Mouse (Mus musculus) intestine, embryonic 14.5 days (tissue): ENCODE measurements around the gene Map1b. TPM values are rescaled to one million over a fixed set of nuclear protein-coding genes. Genes with fewer than 3 reads are reported as not detected.

ENCODE experiments used
- ATAC-seq: fragments of 200-750 bp; cut with Nextera tagmentation; replicated peaks from 2 replicates; pipeline ENCODE4 v1.8.0; 2017; ENCODE audit warnings: low read depth, moderate number of reproducible peaks, moderate TSS enrichment, moderate library complexity; ENCODE audit not compliant: low FRiP score, low TSS enrichment
- DNase-seq: peaks from one replicate; pipeline ENCODE4 v3.0.0-alpha.2; 2018; ENCODE audit warnings: low spot score
- H3K27ac ChIP-seq: fragments of 300-500 bp; sonication (generic); 2 replicates; pipeline ENCODE4 v1.5.1; 2014; ENCODE audit warnings: low read depth, mild to moderate bottlenecking, control low read depth
- H3K27me3 ChIP-seq: fragments of 300-500 bp; sonication (generic); replicated peaks from 2 replicates; pipeline ENCODE4 v1.6.1; 2014; ENCODE audit warnings: low read length, control low read depth; ENCODE audit not compliant: control insufficient read depth, insufficient read depth
- H3K36me3 ChIP-seq: fragments of 300-500 bp; sonication (generic); 2 replicates; pipeline ENCODE4 v1.6.1; 2014; ENCODE audit warnings: low read length, control low read depth; ENCODE audit not compliant: control insufficient read depth, insufficient read depth
- H3K4me1 ChIP-seq: fragments of 300-500 bp; sonication (generic); replicated peaks from 2 replicates; pipeline ENCODE4 v1.6.1; 2014; ENCODE audit warnings: low read length, control low read depth, mixed read lengths; ENCODE audit not compliant: control insufficient read depth, insufficient read depth
- H3K4me2 ChIP-seq: fragments of 300-500 bp; sonication (generic); 2 replicates; pipeline ENCODE4 v1.6.1; 2014; ENCODE audit warnings: low read length
- H3K4me3 ChIP-seq: fragments of 300-500 bp; sonication (generic); 2 replicates; pipeline ENCODE4 v1.5.1; 2014; ENCODE audit warnings: low read depth, low read length, control low read depth, mixed read lengths
- H3K9ac ChIP-seq: fragments of 300-500 bp; sonication (generic); 2 replicates; pipeline ENCODE4 v1.6.1; 2014; ENCODE audit warnings: mild to moderate bottlenecking, low read length
- H3K9me3 ChIP-seq: fragments of 300-500 bp; sonication (generic); 2 replicates; pipeline ENCODE4 v1.6.1; 2016; ENCODE audit warnings: low read length, control low read depth; ENCODE audit not compliant: control insufficient read depth
- WGBS: fragments of 180-500 bp; shearing (Covaris S2); extraction: QIAGEN DNeasy Blood & Tissue Kit; methylation state at CpG from one replicate; pipeline ENCODE4 v1.1.7; 2014; 5-methylcytosine and 5-hydroxymethylcytosine counted together
- polyA plus RNA-seq: library from polyadenylated mRNA; unstranded; fragments of >200 nt; fragmentation: Nextera tagmentation; extraction: Ambion mirVana; gene quantifications from 2 replicates; pipeline ENCODE4 v1.2.1, GENCODE M21; 2014

Map1b gene
- polyA plus RNA-seq, 1 experiment from 2014 or later: 167 TPM

DNA sequence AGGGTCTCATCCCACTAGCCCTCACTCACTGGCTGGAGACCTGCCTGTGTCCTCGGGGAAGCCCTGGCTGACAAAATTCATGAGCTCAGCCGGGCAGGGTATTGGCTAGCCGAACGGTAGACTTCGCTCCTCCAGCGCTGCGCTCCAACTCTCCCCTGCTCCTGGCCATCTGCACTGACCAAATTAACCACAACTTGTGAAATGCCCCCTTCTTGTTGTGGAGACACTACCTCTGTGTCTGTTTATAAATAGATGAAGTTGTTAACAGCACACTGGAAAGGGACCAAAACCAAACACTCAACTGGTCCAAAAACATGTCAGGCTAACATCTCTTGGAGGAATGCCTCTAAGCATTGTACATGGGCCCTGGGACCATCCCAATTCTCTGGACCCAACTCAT is 42.2 kb downstream of the Map1b start:
- no peak overlapping the region for H3K9ac ChIP-seq
- no peak for ATAC-seq
- no peak overlapping the region for H3K27ac ChIP-seq
- no peaks in the 10 kb centered on the region for H3K36me3 ChIP-seq
- H3K27me3 ChIP-seq: no peaks in the 10 kb centered on the region
- no peak overlapping the region for H3K4me3 ChIP-seq
- H3K4me2 ChIP-seq: no peak overlapping the region
- no peaks in the 10 kb centered on the region for H3K9me3 ChIP-seq
- DNase-seq: no peak
- WGBS: 94% methylated on average over 7 of the region's 7 CpGs
- peaks cover 14% of the 10 kb centered on the region for H3K4me1 ChIP-seq

DNA sequence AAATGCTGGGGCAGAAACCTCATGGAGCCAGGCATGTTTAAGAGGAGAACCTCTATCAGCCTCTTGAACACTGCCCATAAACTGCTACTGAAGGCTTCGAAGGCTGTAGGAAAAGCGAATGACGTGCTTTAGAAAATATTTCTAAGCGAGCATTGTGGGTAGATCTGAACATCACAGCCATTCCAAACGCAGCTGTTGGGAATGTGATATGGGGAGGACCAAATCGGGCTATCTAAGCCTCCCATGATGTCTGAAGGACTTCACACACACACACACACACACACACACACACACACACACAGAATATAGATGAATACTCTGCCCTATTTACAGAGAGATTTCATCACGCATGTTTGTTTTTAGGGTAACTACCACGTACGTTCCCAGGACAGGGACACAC is 44.3 kb downstream of the Map1b start:
- 86% methylated on average over 9 of the region's 9 CpGs for WGBS
- ATAC-seq (no peak), DNase-seq (no peak)
- H3K4me2 ChIP-seq: no peak overlapping the region
- no peaks in the 10 kb centered on the region for H3K9me3 ChIP-seq
- H3K4me1 ChIP-seq: peaks cover 14% of the 10 kb centered on the region
- H3K9ac ChIP-seq: no peak overlapping the region
- no peaks in the 10 kb centered on the region for H3K27me3 ChIP-seq
- H3K27ac ChIP-seq: no peak overlapping the region
- no peak overlapping the region for H3K4me3 ChIP-seq
- H3K36me3 ChIP-seq: no peaks in the 10 kb centered on the region

DNA sequence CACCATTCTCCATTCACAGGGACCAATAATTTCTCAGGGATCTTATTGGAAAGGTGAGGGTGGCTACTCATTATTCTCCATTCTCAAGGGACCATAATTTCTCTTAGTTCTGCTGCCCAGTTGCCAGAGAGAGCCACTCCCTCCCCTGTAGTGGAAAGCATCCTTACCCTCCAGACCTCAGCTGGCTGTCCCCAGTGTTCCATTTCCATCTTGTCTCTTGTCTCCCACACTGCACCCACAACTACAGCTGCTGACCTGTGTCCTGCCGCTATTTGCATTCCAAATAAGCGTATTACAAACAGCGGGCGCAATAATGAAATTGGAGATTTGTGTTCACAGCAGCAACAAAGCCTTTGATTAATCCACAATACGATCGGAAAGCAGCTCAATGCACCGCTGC is 46.3 kb downstream of the Map1b start:
- no peak for ATAC-seq
- Histone ChIP-seq H3K36me3 (no peaks in the 10 kb centered on the region), H3K9me3 (no peaks in the 10 kb centered on the region), H3K27me3 (no peaks in the 10 kb centered on the region), H3K4me3 (no peak overlapping the region), H3K27ac (no peak overlapping the region), H3K4me1 (peaks cover 4% of the 10 kb centered on the region; the same call in 1 of the 2 replicates), H3K9ac (no peak overlapping the region), H3K4me2 (no peak overlapping the region)
- no peak for DNase-seq
- WGBS: 91% methylated on average over 7 of the region's 7 CpGs

DNA sequence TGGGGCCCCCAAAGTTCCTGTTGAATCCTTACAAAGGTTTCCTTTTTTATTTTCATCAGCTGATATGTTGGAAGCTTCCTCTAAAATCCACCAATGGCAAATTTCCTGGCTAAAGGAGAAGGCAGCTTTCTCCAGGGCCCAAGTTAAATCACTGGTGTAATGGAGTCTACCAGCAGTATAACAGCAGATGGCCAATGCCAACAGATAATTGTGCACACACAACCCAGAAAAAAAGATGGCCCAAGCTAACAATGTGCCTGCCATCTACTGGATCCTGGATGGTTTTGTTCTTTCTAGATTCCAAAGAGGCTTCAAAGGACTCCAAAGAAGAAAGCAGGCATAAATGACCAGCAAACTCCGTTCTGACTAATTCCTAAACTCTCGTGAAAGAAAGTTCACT is 48.1 kb downstream of the Map1b start:
- H3K36me3 ChIP-seq: no peaks in the 10 kb centered on the region
- DNase-seq: no peak
- no peaks in the 10 kb centered on the region; the same call in 1 of the 2 replicates for H3K4me1 ChIP-seq
- H3K9me3 ChIP-seq: no peaks in the 10 kb centered on the region
- no peak for ATAC-seq
- H3K27me3 ChIP-seq: no peaks in the 10 kb centered on the region
- no peak overlapping the region for H3K4me3 ChIP-seq
- 86% methylated on average over 2 of the region's 2 CpGs for WGBS
- H3K27ac ChIP-seq: no peak overlapping the region
- H3K4me2 ChIP-seq: no peak overlapping the region
- no peak overlapping the region for H3K9ac ChIP-seq

DNA sequence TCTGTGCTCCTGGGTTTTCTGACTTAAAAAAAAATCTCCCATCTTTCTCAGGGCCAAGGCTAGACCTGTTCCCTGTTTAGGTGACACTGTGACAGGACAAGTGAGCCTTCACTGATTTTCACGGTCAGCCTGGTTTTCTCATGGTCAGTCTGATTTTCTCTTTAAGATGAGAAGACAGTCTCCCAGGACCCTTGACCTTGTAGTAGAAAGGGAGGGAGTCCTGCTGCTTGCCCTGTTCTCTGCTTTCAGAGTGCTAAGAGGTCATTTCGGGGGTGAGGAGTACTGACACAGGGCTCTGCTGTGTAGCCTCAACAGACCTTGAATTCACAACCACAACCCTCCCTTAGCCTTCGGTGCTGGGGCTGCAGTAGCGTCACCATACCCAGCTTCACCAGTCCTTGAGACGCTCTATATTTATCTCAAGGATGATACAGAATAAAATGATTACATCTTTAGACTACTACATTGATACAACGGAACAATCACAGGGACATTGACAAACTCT is 49.5 kb downstream of the Map1b start:
- no peak overlapping the region for H3K27ac ChIP-seq
- no peak overlapping the region for H3K4me3 ChIP-seq
- DNase-seq: no peak
- no peaks in the 10 kb centered on the region for H3K9me3 ChIP-seq
- H3K4me1 ChIP-seq: no peaks in the 10 kb centered on the region; the same call in 1 of the 2 replicates
- no peak overlapping the region for H3K4me2 ChIP-seq
- WGBS: 56% methylated on average over 6 of the region's 6 CpGs
- ATAC-seq: no peak
- no peak overlapping the region for H3K9ac ChIP-seq
- H3K36me3 ChIP-seq: no peaks in the 10 kb centered on the region
- no peaks in the 10 kb centered on the region for H3K27me3 ChIP-seq

DNA sequence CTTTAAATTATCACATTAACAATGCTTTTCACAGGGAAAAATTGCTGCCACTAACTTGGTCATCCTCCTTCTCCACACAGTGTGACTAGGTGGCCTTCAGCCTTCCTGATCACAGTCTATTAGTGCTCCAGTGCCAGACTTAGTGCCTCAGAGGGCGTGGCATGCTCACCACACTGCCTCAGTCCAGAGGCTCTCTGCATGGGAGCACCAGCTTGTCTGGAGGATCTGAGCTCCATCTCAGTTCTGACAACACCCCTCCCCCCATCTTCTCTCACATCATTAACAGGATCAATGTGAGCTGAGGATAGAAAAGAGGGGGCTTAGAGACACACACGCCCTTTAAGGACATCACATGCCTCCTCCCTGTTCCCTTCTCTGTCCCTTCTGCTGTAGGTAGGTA is 50.3 kb downstream of the Map1b start:
- DNase-seq: no peak
- H3K9ac ChIP-seq: no peak overlapping the region
- H3K36me3 ChIP-seq: no peaks in the 10 kb centered on the region
- no peak for ATAC-seq
- H3K4me2 ChIP-seq: no peak overlapping the region
- H3K27ac ChIP-seq: no peak overlapping the region
- H3K9me3 ChIP-seq: no peaks in the 10 kb centered on the region
- H3K27me3 ChIP-seq: no peaks in the 10 kb centered on the region
- no peak overlapping the region for H3K4me3 ChIP-seq
- 66% methylated on average over 2 of the region's 2 CpGs for WGBS
- no peaks in the 10 kb centered on the region; the same call in 1 of the 2 replicates for H3K4me1 ChIP-seq

DNA sequence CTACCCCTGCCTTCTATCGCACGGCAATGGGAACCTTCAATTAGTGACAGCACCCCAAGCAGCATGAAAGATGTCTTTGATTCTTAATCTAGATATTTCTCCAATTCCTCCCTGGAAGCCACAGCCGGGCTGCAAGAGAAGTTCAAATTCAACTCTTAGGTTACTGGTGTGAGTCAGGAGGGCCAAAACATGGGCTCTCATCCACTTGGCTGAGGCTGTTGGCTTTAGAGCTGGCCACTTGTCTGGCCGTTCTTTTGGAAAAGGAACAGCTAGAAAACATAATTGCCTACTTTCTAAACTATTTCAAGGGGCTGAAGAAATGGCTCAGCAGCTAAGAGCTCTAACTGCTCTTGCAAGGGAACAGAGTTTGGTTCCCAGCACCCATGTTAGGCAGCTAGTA is 51.8 kb downstream of the Map1b start:
- H3K36me3 ChIP-seq: no peaks in the 10 kb centered on the region
- ATAC-seq (no peak), DNase-seq (no peak)
- WGBS: 70% methylated on average over 4 of the region's 4 CpGs
- H3K9ac ChIP-seq: no peak overlapping the region
- no peak overlapping the region for H3K4me3 ChIP-seq
- H3K9me3 ChIP-seq: no peaks in the 10 kb centered on the region
- H3K27ac ChIP-seq: no peak overlapping the region
- H3K27me3 ChIP-seq: no peaks in the 10 kb centered on the region
- no peak overlapping the region for H3K4me2 ChIP-seq
- no peaks in the 10 kb centered on the region; the same call in 1 of the 2 replicates for H3K4me1 ChIP-seq

DNA sequence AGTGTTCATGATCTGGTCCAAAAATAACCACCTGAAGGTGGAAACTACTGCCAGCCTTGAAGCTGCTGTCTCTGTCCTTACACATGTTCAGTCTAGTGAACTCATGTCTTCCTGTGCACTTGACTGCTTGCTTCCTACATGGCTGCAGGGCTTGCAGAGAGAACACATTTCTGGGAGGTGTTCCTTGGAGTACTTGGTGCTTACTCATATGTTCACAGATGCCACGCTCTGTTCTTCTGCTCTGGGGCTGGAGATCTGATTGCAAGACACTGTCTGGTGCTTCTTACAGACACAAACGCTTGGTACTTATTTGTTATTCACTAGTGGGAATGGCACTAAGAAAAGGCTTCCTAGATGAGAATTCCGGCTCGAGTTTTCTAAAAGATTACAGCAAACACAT is 54.5 kb downstream of the Map1b start:
- Histone ChIP-seq H3K4me3 (no peak overlapping the region), H3K36me3 (no peaks in the 10 kb centered on the region), H3K9me3 (no peaks in the 10 kb centered on the region), H3K4me1 (no peaks in the 10 kb centered on the region; the same call in 1 of the 2 replicates), H3K27me3 (no peaks in the 10 kb centered on the region), H3K4me2 (no peak overlapping the region), H3K27ac (no peak overlapping the region), H3K9ac (no peak overlapping the region)
- ATAC-seq: no peak
- WGBS: 92% methylated on average over 4 of the region's 4 CpGs
- no peak for DNase-seq

DNA sequence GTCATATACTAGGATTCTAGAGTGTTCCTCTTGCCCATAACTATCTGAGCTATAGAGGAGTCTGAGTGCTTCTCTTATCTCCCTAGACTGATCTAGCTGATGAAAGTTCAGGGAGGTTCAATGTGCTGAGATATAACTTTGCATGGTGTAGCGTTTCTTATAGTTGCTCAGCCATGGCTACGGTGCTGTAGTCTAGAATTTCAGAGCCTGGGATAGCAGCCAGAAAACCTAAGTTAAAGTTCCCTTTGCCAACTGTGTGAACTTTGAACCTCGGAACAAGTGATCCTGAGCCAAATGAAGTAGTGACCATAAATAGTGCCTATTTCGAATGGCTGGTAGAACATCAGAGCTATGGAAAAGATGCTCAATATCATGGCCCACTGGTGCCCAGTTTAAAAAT is 56.7 kb downstream of the Map1b start:
- WGBS: 89% methylated on average over 4 of the region's 4 CpGs
- H3K9ac ChIP-seq: no peak overlapping the region
- no peaks in the 10 kb centered on the region for H3K36me3 ChIP-seq
- ATAC-seq (no peak), DNase-seq (no peak)
- H3K27me3 ChIP-seq: no peaks in the 10 kb centered on the region
- H3K4me1 ChIP-seq: no peaks in the 10 kb centered on the region
- H3K27ac ChIP-seq: no peak overlapping the region
- no peak overlapping the region for H3K4me2 ChIP-seq
- H3K9me3 ChIP-seq: no peaks in the 10 kb centered on the region
- H3K4me3 ChIP-seq: no peak overlapping the region
